Mouse (Mus musculus): ENCODE measurements around the gene Acan.

Gene Acan

GRCm38 (mm10) chr7:79053383-79053889, at the start of gene Acan:
Gene Acan (plus strand): TSS chr7:79053483.
- no peak for DNase-seq

GRCm38 (mm10) chr7:79021293-79021905, 31.9 kb upstream of the Acan start:
- no peak for DNase-seq

GRCm38 (mm10) chr7:79029138-79029537, 24.1 kb upstream of the Acan start:
- no peak for DNase-seq

- DNase-seq: no peak
Observed at GRCm38 (mm10) chr7:79033745-79034144, 19.5 kb upstream of the Acan start.

- no peak for DNase-seq
Observed at GRCm38 (mm10) chr7:79034521-79034920, 18.8 kb upstream of the Acan start.

GRCm38 (mm10) chr7:79052081-79052480, 1.2 kb upstream of the Acan start:
- no peak for DNase-seq

GRCm38 (mm10) chr7:79052521-79053382, 531 bp upstream of the Acan start:
- DNase-seq: no peak

GRCm38 (mm10) chr7:79054111-79054510, 828 bp downstream of the Acan start:
- no peak for DNase-seq

- no peak for DNase-seq
Observed at GRCm38 (mm10) chr7:79058546-79058945, 5.3 kb downstream of the Acan start.

- DNase-seq: no peak
Observed at GRCm38 (mm10) chr7:79067466-79067865, 14.2 kb downstream of the Acan start.

- no peak for DNase-seq
Observed at GRCm38 (mm10) chr7:79068231-79068630, 14.9 kb downstream of the Acan start.

GRCm38 (mm10) chr7:79079212-79079611, 25.9 kb downstream of the Acan start:
- peak; percentile 5 to 17 for DNase-seq

- DNase-seq: peak; percentile 54 to 60
Observed at GRCm38 (mm10) chr7:79080572-79081399, 27.5 kb downstream of the Acan start.

- DNase-seq: peak; percentile 40 to 43
Observed at GRCm38 (mm10) chr7:79089111-79089510, 35.8 kb downstream of the Acan start.

GRCm38 (mm10) chr7:79096492-79096891, 43.2 kb downstream of the Acan start:
- DNase-seq: no peak

- DNase-seq: no peak
Observed at GRCm38 (mm10) chr7:79113848-79114247, 60.6 kb downstream of the Acan start.

GRCm38 (mm10) chr7:79123465-79123864, 70.2 kb downstream of the Acan start:
- no peak for DNase-seq

- no peak for DNase-seq
Observed at GRCm38 (mm10) chr7:79129883-79130282, 76.6 kb downstream of the Acan start.

GRCm38 (mm10) chr7:79130385-79130784, 77.1 kb downstream of the Acan start:
- DNase-seq: no peak

GRCm38 (mm10) chr7:79130843-79131444, 77.7 kb downstream of the Acan start, which contains the start of gene Hapln3:
Gene Hapln3 (minus strand): TSS chr7:79131018.
- DNase-seq: no peak

- no peak for DNase-seq
Observed at GRCm38 (mm10) chr7:79133391-79133790, 80.1 kb downstream of the Acan start.

GRCm38 (mm10) chr7:79139328-79139824, 86.1 kb downstream of the Acan start:
- DNase-seq: no peak
